Mouse (Mus musculus) bone marrow, adult 2 months (tissue): ENCODE results near the gene Tbx10. TPM values are rescaled to one million over a fixed set of nuclear protein-coding genes. Genes with fewer than 3 reads are reported as not detected.

Experiments
- H3K27ac ChIP-seq: fragments of 200-500 bp; 2 replicates; pipeline ENCODE4 v1.5.1; 2012; ENCODE audit warnings: low read depth, mild to moderate bottlenecking, control low read depth, inconsistent platforms, low read length; ENCODE audit not compliant: control insufficient read depth, poor library complexity, insufficient read depth
- H3K4me1 ChIP-seq: fragments of 200-500 bp; 2 replicates; pipeline ENCODE4 v1.6.1; 2011; ENCODE audit warnings: low read length; ENCODE audit not compliant: control insufficient read depth, insufficient read depth
- H3K4me3 ChIP-seq: fragments of 200-500 bp; replicated peaks from 2 replicates; pipeline ENCODE3; 2011; ENCODE audit warnings: mild to moderate bottlenecking, low read depth, low read length, control low read depth; ENCODE audit not compliant: control insufficient read depth
- CTCF ChIP-seq: fragments of 200-500 bp; IDR thresholded peaks from 2 replicates; pipeline ENCODE4 v1.5.1; 2011; ENCODE audit warnings: low read length, control low read depth; ENCODE audit not compliant: control insufficient read depth, insufficient read depth
- POLR2A ChIP-seq: fragments of 200-500 bp; IDR thresholded peaks from 2 replicates; pipeline ENCODE4 v1.6.1; 2011; ENCODE audit warnings: low read depth, mild to moderate bottlenecking, control low read depth, low read length, borderline replicate concordance; ENCODE audit not compliant: control insufficient read depth
- WGBS: fragments of 180-500 bp; shearing (Covaris S2); methylation state at CpG from one replicate; pipeline ENCODE4 v1.1.7; 2018; 5-methylcytosine and 5-hydroxymethylcytosine counted together
- polyA plus RNA-seq: library from polyadenylated mRNA; stranded (reverse); fragments of >200 nt; gene quantifications from 2 replicates; pipeline ENCODE4 v1.2.4, GENCODE M21; 2011; ENCODE audit warnings: low replicate concordance; ENCODE audit not compliant: missing spikeins, insufficient read depth, insufficient read length

Tbx10 gene
- polyA plus RNA-seq, 1 experiment: not detected

DNA sequence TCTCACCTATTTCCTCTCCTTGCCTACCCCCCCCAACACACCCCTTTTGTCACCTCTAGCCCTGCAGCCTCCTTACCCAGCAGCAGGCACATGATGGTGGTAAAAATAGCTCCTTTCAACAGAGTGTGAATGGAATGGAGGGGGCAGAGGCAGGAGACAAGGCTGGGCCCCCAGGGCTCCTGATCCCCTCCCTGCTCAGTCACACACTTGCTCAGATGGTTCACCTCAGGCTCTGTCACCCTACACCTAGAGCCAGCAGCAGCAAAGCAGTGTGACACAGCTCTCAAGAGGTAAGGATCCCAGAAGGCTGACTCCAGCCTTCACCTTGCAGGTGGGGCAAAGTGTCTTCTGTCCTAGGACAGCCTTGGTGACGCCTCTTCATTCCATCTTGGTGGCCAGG, 10.6 kb downstream of the Tbx10 start, which contains the start of gene Doc2g:
Gene Doc2g, plus strand, starts transcription at position 202 of the 400 bp plus-strand sequence.
- 86% methylated on average over 1 of the region's 1 CpGs for WGBS

DNA sequence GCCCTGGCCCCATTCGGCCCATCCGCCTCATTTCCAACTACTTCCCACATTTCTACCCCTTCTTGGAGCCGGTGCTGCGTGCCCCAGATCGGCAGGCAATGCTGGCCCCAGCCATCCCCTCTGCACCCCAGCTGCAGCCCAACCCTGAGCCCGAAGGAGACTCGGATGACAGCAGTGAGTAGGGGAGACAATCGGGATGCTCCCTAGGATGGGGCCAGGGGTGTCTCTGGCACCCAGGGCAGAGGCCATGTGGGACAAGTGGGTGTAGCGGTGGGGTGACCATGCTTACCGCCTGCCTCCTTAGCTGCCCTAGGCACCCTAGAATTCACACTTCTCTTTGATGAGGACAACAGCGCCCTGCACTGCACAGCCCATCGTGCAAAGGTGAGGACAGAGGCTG, 11.1 kb downstream of the Tbx10 start:
- Histone ChIP-seq H3K4me1 (peaks cover 2% of the 10 kb centered on the region), H3K27ac (no peak overlapping the region; the same call in 1 of the 2 replicates), H3K4me3 (no peak overlapping the region)
- 80% methylated on average over 12 of the region's 12 CpGs for WGBS
- TF ChIP-seq POLR2A (no peak), CTCF (no peak)

More for the DNA sequence above, 10.6 kb downstream of the Tbx10 start, which contains the start of gene Doc2g:
- TF ChIP-seq CTCF: no peak
- TF ChIP-seq POLR2A: no peak
- Histone ChIP-seq H3K4me3 (no peak within 1 kb of the TSS), H3K4me1 (peaks cover 2% of the 10 kb centered on the region), H3K27ac (no peak within 1 kb of the TSS; the same call in 1 of the 2 replicates)

DNA sequence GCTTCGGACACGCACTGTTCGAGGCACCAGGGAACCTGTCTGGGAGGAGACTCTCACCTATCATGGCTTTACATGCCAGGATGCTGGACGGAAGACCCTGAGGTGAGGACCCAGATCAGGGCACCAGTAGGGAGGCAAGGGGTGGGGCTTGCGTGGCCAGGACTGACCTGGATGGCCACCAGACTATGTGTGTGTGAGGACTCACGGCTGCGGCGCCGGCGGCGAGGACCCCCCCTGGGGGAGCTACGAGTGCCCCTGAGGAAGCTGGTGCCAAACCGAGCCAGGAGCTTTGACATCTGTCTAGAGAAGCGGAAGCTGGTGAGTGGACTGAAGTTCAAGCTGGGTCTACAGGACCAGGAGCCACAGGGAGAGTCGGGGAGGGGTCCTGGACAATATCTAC, 11.8 kb downstream of the Tbx10 start:
- no peak overlapping the region for H3K4me3 ChIP-seq
- 89% methylated on average over 15 of the region's 15 CpGs for WGBS
- no peak for TF ChIP-seq POLR2A
- no peak for TF ChIP-seq CTCF

DNA sequence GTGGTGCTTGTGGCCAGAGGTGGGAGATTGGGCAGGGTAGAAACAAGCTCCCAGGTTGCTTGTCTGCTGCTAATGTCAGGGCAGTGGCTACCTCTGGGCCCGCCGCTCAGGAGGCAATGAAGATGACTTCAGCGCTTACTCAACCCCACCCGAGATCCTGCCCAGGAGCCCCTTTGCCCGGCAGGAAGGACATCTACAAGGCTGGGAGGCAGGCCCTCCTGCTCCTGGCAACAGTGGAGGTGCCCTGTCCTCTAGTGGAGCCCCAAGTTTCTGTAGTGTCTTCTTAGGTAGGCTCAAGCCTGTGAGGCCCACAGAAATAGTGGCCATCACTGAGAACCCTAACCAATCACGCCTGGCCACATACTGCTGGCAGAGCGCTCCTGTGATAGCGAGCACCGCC, 12.5 kb downstream of the Tbx10 start:
- 82% methylated on average over 9 of the region's 9 CpGs for WGBS
- TF ChIP-seq CTCF (no peak), POLR2A (no peak)
- Histone ChIP-seq H3K4me1 (peaks cover 2% of the 10 kb centered on the region), H3K27ac (no peak overlapping the region), H3K4me3 (no peak overlapping the region)

More for the DNA sequence above, 11.8 kb downstream of the Tbx10 start:
- Histone ChIP-seq H3K27ac (no peak overlapping the region), H3K4me1 (peaks cover 2% of the 10 kb centered on the region)

DNA sequence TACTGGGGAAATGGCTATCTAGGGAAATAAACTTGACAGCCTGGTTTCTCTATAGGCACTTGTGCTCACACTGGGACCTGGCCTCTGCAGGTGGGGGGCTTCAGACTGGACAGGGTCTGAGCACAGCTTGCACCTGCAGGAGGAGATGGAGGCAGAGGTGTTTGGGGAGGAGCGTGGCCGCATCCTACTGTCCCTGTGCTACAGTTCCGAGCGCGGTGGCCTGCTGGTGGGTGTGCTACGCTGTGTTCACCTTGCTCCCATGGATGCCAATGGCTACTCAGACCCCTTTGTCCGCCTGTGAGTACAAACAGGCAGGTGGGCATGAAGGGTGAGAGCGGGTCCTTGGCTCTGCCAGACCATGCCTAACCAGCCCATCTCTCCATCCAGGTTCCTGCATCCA, 13.4 kb downstream of the Tbx10 start:
- no peak for TF ChIP-seq POLR2A
- no peak for TF ChIP-seq CTCF
- Histone ChIP-seq H3K27ac (no peak overlapping the region), H3K4me3 (no peak overlapping the region), H3K4me1 (peaks cover under 1% of the 10 kb centered on the region; the same call in 1 of the 2 replicates)
- 94% methylated on average over 8 of the region's 8 CpGs for WGBS

DNA sequence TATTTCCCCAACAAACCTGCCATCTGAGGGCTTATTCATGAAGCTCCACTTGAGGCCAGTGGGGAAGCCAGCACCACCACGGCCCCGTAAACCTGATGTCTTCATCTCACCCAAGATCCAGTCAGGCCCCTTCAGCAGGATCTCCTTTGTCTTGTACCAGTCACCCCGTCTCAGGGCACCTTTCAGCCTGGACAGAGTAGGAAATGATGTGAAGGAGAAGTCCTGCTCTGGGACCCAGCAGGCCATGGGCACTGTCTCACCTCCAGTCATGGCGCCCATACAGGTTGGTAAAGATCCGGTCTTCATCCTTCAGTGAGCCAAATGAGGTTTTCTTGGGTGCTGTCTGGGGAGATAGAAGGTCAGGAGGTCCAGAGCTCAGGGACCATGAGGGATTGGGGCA, 18.5 kb downstream of the Tbx10 start:
- Histone ChIP-seq H3K27ac (no peak overlapping the region), H3K4me3 (no peak overlapping the region), H3K4me1 (peaks cover 4% of the 10 kb centered on the region)
- TF ChIP-seq CTCF (no peak), POLR2A (no peak)
- WGBS: 91% methylated on average over 5 of the region's 5 CpGs

DNA sequence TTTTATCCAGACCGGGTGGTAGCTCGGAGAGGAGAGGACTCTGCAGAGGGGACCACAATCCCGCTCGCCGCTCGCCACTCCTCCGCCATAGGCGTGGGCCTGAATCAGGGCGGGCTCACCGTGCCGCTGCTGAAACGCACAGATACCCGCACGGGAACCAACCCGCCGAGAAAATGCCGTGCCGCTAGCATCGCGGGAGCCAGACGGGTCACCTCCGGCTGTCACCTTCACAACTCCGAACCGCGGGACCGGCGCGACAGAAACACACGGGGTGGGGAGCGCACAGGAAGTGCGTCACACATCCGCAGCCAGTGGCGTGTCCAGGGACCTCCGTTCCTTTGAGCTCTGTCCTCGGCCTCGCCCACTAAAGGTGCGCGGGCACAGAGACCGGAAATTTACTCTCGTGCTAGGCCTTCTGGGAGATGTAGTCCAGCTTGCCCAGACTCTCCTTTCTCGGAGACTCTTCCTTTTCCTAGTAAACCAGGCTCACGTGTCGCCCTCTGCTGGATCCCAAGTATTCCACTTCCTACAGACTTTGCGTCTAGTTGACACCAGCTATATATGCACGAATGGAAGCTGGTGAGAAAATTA, 20.0 kb downstream of the Tbx10 start, which contains the start of gene Ndufv1:
Gene Ndufv1, minus strand, starts transcription at position 375 of the 591 bp plus-strand sequence.
- TF ChIP-seq POLR2A (peak; percentile 93), CTCF (peak; percentile 65)
- under 1% methylated on average over 45 of the region's 45 CpGs for WGBS
- Histone ChIP-seq H3K27ac (peak within 1 kb of the TSS; percentile 57), H3K4me1 (peaks cover 4% of the 10 kb centered on the region), H3K4me3 (peak within 1 kb of the TSS; percentile 74)

DNA sequence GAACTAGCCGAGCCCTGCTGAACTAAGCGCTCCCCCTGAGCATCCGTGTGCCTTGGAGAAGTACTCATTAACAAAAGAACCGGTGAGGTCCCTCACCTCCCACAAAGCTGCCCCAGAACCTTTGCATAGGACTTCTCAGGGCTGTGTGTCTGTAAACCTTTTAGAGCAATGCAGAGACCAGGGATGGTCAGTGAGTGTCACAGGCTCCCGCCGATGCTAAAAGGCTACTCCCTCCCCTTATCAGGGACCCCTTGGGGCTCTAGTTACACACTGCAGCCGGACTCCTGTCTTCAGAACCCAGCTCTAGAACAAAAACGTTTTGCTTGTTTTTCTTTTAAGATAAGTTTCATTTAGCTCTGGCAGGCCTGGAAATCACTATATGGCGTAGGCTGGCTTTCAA, 20.5 kb downstream of the Tbx10 start:
- 23% methylated on average over 9 of the region's 9 CpGs for WGBS

DNA sequence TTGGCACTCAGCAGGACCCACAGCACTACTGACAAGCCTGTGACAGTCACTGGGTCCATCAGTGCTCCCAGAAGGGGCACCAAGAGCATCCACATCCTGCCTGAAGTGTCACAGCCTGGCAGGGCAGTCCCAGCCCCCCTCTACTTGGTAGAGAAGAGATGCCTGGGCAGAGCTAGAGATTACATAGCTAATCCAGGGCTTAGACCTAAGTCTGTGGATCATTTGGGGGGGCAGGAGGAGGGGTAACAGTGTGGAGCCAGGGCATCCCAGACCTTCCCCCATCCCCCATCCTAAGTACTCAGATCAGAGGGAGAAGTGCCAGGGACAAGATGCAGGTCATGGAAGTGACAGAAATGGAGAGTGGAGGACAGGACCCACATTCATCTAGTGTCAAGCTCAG, 22.2 kb downstream of the Tbx10 start:
- Histone ChIP-seq H3K4me1 (peaks cover 4% of the 10 kb centered on the region), H3K4me3 (no peak overlapping the region), H3K27ac (no peak overlapping the region)
- no peak for TF ChIP-seq POLR2A
- no peak for TF ChIP-seq CTCF

More for the DNA sequence above, 20.5 kb downstream of the Tbx10 start:
- Histone ChIP-seq H3K27ac (no peak overlapping the region), H3K4me3 (peak overlapping the region; percentile 66), H3K4me1 (peaks cover 4% of the 10 kb centered on the region)
- TF ChIP-seq POLR2A: no peak
- TF ChIP-seq CTCF: no peak
